Mouse (Mus musculus): ENCODE data around the gene Gm5624.
"Not testable (repeated sequence)": the region's sequence is repeated elsewhere in the genome, so short reads cannot be mapped to it uniquely, and the experiment has no call there.

The Gm5624 gene

DNA sequence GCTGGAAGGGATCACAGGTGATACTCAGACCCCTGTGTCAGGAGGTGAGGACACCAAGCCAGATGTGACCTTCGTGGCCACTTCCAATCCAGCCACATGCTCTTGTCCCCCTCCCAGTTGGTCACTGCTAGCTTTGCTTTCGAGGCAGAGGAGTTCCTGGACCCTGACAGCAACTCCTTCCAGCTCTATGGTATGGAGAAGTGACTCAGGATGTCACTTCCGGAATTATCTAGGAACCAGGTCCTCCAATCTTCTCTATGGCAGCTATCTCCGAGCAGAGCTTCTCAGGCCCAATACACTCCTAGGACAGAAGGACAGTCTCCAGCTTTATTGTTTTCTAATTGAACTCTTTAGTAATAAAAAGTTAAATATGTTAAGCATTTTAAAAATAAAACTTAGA is at the start of gene Gm5624:
TSS of gene Gm5624 (minus strand) at position 202 of the 400 bp plus-strand sequence.
- not testable (repeated sequence) for DNase-seq

DNA sequence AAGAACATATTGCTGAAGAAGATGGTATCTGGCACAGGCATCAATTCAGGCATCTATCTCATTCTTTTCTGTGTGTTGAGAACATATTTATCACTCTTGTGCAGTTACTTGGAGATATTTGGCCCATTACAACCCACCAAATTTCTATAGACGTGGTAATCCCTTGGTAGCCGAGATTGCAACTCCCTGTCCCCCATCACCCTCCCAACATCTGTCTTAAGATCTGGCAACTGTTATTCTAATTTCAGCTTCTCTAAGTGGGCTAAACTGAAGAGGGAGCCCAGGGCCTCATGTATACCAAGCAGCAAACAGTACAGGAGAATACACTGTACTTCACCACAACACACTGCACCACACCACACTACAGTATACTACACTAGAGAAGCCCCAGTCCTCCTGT is 36.0 kb downstream of the Gm5624 start:
- DNase-seq: not testable (repeated sequence)

DNA sequence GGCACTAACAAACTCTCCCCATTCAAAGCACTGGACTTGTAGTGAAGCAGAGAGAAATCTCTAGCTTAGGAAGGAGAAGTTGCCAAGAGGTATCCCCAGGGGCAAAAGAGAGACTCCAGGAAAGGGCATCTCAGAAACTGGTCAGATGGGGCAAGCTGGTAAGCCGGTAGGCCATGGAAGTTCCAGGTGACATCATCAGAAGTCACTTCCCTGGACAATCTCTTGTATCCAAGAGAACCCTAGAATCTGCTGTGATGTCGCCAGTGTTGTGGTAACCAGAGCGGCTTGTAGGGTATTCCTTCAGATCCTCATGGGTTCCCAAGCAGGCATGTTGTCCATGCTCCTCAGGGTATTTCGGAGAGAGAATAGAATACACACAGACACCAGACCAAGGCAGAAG is 44.9 kb downstream of the Gm5624 start, which contains the start of gene Gm8247:
TSS of gene Gm8247 (plus strand) at position 301 of the 400 bp plus-strand sequence.
- not testable (repeated sequence) for DNase-seq

DNA sequence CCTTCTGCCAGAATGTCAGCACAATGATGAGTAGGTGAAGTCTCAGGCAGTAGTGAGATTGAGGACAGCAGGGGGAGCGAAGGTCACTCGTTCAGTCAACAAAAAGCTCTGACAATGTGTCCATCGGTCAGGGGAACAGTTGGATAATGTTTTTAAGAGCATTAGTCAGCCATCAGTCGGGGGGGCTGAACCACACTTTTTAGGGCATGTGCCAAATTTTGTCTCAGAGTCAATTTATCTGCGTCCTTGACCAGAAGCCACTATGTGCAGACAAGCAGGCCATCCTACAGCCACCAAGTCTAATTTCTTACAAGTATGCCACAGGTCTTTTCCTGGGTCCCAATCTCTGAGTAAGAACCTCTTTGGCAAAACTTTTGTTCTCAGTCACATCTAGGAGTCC is 79.8 kb downstream of the Gm5624 start:
- not testable (repeated sequence) for DNase-seq

DNA sequence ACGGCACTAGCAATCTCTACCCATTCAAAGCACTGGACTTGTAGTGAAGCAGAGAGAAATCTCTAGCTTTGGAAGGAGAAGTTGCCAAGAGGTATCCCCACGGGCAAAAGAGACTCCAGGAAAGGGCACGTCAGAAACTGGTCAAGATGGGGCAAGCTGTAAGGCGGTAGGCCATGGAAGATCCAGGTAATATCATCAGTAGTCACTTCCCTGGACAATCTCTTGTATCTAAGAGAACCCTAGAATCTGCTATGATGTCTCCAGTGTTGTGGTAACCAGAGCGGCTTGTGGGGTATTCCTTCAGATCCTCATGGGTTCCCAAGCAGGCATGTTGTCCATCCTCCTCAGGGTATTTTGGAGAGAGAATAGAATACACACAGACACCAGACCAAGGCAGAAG is 109.8 kb downstream of the Gm5624 start, which contains the start of gene Gm17093:
TSS of gene Gm17093 (plus strand) at position 301 of the 400 bp plus-strand sequence.
- not testable (repeated sequence) for DNase-seq

Measured in lung, postnatal 4 days (tissue).